Mouse (Mus musculus) embryonic fibroblast, embryonic 13.5 days (primary cell): Measurements from ENCODE around the gene Aph1c. TPM values are rescaled to one million over a fixed set of nuclear protein-coding genes. Genes with fewer than 3 reads are reported as not detected.
A peak's percentile ranks its signal among the peaks of the same experiment; 100 is the strongest.
"Not testable (repeated sequence)": the region's sequence is repeated elsewhere in the genome, so short reads cannot be mapped to it uniquely, and the experiment has no call there.

Experiments used
- H3K27ac ChIP-seq: 2 replicates; pipeline ENCODE4 v1.5.1; 2012; ENCODE audit warnings: low read length, control low read depth, inconsistent platforms; ENCODE audit not compliant: insufficient read depth
- H3K4me1 ChIP-seq: 2 replicates; pipeline ENCODE4 v1.6.1; 2011; ENCODE audit warnings: low read length; ENCODE audit not compliant: control insufficient read depth, insufficient read depth
- H3K4me3 ChIP-seq: 2 replicates; pipeline ENCODE4 v1.5.1; 2011; ENCODE audit warnings: mild to moderate bottlenecking, control low read depth, low read length; ENCODE audit not compliant: insufficient read depth
- CTCF ChIP-seq: IDR thresholded peaks from 2 replicates; pipeline ENCODE4 v1.5.1; 2011; ENCODE audit warnings: mild to moderate bottlenecking, control low read depth, low read length, moderate library complexity, borderline replicate concordance; ENCODE audit not compliant: insufficient read depth
- POLR2A ChIP-seq: IDR thresholded peaks from 2 replicates; pipeline ENCODE4 v1.6.1; 2011; ENCODE audit warnings: low read depth, mild to moderate bottlenecking, control low read depth, low read length, moderate library complexity
- polyA plus RNA-seq: library from polyadenylated mRNA; stranded (reverse); fragments of >200 nt; gene quantifications from 2 replicates; pipeline ENCODE4 v1.2.4, GENCODE M21; 2011; ENCODE audit warnings: low read depth; ENCODE audit not compliant: missing spikeins, insufficient read length

Aph1c gene
- polyA plus RNA-seq, 1 experiment = 4.9 TPM

DNA sequence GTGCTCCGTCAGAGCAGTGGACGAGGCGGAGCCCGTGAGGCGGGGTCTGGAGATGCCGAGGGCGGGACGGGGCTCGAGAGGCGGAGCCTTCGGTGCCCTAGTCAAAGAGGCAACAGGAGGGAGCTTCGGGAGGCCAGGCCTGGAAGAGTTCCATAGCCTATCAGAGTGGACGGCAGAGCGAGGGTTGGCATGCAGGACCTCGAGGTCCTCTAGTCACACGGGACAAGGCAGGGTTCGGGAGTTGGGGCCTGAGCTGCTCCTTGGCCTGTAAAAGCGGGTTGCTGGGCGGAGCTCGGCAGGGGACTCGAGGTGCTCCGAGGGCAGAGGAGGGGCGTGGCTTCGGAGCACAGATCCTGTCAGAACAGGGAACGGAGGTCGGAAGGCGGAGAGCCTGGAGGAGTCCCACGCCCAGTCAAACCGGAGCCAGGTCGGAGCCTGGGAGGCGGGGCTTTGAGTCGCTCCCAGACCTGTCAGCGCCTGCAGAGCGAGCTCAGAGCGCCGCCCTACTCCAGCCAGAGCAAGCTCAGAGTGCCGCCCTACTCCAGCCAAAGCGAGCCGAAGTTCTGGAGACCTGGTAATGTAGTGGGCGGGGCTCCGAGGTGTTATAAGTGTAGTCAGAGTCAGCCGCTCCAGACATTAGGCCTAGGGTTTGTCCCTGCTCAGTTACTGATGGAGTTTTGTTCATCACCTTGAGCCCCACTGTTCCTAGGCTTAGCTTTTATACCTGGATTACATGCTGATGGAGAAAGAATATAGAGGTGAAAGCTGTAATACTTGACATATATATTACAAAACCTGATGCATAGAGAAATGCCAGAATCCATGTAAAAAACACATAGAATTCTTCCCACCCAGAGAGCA is 38.8 kb downstream of the Aph1c start, which contains the start of gene Aph1b:
Gene Aph1b, minus strand, starts transcription at position 27 of the 861 bp plus-strand sequence.
- H3K4me3 ChIP-seq = peak within 1 kb of the TSS; percentile 80
- H3K4me1 ChIP-seq = 0 out of 2 replicates have a peak, but pooled peaks cover 2% of the 10 kb centered on the region
- TF ChIP-seq CTCF (no peak), POLR2A (peak; percentile 82)
- peak within 1 kb of the TSS; percentile 44 for H3K27ac ChIP-seq

GRCm38 (mm10) chr9:66794629-66795463 is 39.7 kb downstream of the Aph1c start:
- H3K4me3 ChIP-seq = peak overlapping the region; percentile 80
- 0 out of 2 replicates have a peak overlapping the region, but pooled peaks have one; percentile 12 for H3K27ac ChIP-seq
- peak; percentile 76 for TF ChIP-seq POLR2A
- TF ChIP-seq CTCF = no peak
- H3K4me1 ChIP-seq = 0 out of 2 replicates have a peak, but pooled peaks cover 2% of the 10 kb centered on the region

GRCm38 (mm10) chr9:66787821-66788220 is 46.7 kb downstream of the Aph1c start:
- no peak overlapping the region for H3K4me3 ChIP-seq
- no peak for TF ChIP-seq POLR2A
- no peak for TF ChIP-seq CTCF
- H3K27ac ChIP-seq = no peak overlapping the region
- H3K4me1 ChIP-seq = no peaks in the 10 kb centered on the region

GRCm38 (mm10) chr9:66784552-66784951 is 50.0 kb downstream of the Aph1c start:
- H3K4me1 ChIP-seq, H3K27ac ChIP-seq, H3K4me3 ChIP-seq: not testable (repeated sequence)

- TF ChIP-seq CTCF (no peak), POLR2A (no peak)
- Histone ChIP-seq H3K27ac (no peak overlapping the region), H3K4me1 (no peaks in the 10 kb centered on the region), H3K4me3 (no peak overlapping the region)
Measured at GRCm38 (mm10) chr9:66770701-66771100, 63.8 kb downstream of the Aph1c start.

DNA sequence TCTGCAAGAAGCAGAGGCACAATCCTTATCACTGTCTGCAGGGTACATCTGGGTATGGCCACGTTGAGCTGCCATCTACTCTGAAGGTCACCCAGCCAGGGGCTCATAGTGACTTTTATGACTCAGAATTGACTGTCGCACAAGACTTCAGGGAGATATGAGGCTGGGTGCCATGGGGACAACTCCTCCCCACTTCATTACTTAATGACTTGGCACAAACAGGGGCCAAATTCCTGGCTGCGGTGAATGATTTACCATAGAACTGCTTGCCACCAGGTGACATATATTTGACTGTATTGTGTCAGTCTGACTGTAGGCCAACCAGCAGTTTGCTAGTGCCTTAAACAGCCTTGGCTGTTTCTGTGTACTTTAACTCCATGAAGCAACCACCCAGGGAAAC is 65.3 kb downstream of the Aph1c start:
- TF ChIP-seq CTCF = no peak
- no peak for TF ChIP-seq POLR2A
- H3K4me3 ChIP-seq = no peak overlapping the region

GRCm38 (mm10) chr9:66768721-66769120 is 65.8 kb downstream of the Aph1c start:
- Histone ChIP-seq H3K27ac (no peak overlapping the region), H3K4me3 (no peak overlapping the region), H3K4me1 (no peaks in the 10 kb centered on the region)
- TF ChIP-seq CTCF (no peak), POLR2A (no peak)

More for the DNA sequence above, 65.3 kb downstream of the Aph1c start:
- Histone ChIP-seq H3K4me1 (no peaks in the 10 kb centered on the region), H3K27ac (no peak overlapping the region)

Other genes starting within 250 kb of the Aph1c start
- 44.2 and 47.2 TPM in 2 replicates for gene Usp3, start 241.6 kb downstream of the Aph1c start, polyA plus RNA-seq
- gene Car12, start 121.0 kb downstream of the Aph1c start, polyA plus RNA-seq = 5.3 and 8.5 TPM in 2 replicates
- 19.2 and 26.4 TPM in 2 replicates for gene Aph1b, start 39.2 kb downstream of the Aph1c start, polyA plus RNA-seq
- gene Gm10647, start 37.7 kb downstream of the Aph1c start, polyA plus RNA-seq = 0.32 and 0.33 TPM in 2 replicates
- 31.9 and 32.5 TPM in 2 replicates for gene Rab8b, start 85.0 kb upstream of the Aph1c start, polyA plus RNA-seq
- 664 and 850 TPM in 2 replicates for gene Rps27l, start 111.4 kb upstream of the Aph1c start, polyA plus RNA-seq
- 15.4 and 21.9 TPM in 2 replicates for gene Lactb, start 140.8 kb upstream of the Aph1c start, polyA plus RNA-seq
- 2,470 and 3,105 TPM in 2 replicates for gene Tpm1, start 214.7 kb upstream of the Aph1c start, polyA plus RNA-seq